Mouse (Mus musculus) splenic B cell, adult 2 months (primary cell): ENCODE results near the gene Mnd1.
A peak's percentile ranks its signal among the peaks of the same experiment; 100 is the strongest.

Source experiments
- DNase-seq: peaks from one replicate; pipeline ENCODE4 v3.0.0-alpha.2; 2011; ENCODE audit warnings: low read depth, low spot score
- H3K27me3 ChIP-seq: 2 replicates; pipeline ENCODE4 v1.6.1; 2012; ENCODE audit warnings: mild to moderate bottlenecking, low read length, moderate library complexity, mixed read lengths; ENCODE audit not compliant: control insufficient read depth, poor library complexity, insufficient read depth, severe bottlenecking
- H3K36me3 ChIP-seq: 2 replicates; pipeline ENCODE4 v1.6.1; 2012; ENCODE audit warnings: mild to moderate bottlenecking, low read length, moderate library complexity, mixed read lengths; ENCODE audit not compliant: control insufficient read depth, poor library complexity, insufficient read depth, severe bottlenecking

Gene Mnd1

GRCm38 (mm10) chr3:84135387-84135786, 20.2 kb downstream of the Mnd1 start:
- Histone ChIP-seq H3K27me3 (no peaks in the 10 kb centered on the region), H3K36me3 (no peaks in the 10 kb centered on the region)
- peak; percentile 23 for DNase-seq

DNA sequence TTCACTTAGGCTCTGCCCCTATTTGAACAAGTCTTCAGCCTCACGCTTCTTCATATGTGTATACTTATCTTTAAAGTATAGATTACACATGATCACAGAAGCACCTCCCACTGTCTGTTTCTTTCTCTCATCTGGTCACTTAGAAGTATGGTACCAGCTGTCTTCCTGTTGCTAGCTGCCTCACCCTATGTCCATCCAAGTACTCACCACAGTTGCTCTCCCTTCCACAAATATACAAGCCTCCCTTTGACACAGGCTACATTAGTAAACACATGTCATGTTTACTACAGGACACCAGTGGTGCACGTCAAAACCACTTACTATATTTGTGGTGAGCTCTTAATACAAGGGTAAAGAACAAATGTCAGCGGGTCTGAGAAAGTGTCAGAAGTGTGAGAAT, 24.2 kb downstream of the Mnd1 start:
- no peaks in the 10 kb centered on the region for H3K27me3 ChIP-seq
- no peak for DNase-seq
- no peaks in the 10 kb centered on the region for H3K36me3 ChIP-seq

DNA sequence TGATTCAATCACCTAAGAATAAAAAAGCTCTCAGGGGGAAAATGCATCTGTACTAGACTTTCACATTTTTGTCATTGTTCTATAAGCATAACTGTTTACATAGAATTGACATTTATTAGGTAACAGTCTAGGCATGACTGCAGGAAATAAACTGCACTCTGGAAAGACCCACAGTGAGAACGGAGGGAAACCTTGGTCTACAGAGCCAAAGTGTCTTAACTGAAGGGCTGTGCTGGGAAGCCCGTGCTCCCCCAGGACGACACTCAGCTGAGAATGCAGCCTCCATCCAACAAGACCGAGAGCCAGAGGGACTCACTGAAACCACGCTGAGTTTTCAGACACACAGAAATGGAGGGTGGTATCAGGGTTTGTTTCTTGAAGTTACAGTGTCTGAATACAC, 24.8 kb downstream of the Mnd1 start:
- no peaks in the 10 kb centered on the region for H3K36me3 ChIP-seq
- no peak for DNase-seq
- no peaks in the 10 kb centered on the region for H3K27me3 ChIP-seq

- DNase-seq: no peak
- H3K27me3 ChIP-seq: no peaks in the 10 kb centered on the region
- H3K36me3 ChIP-seq: no peaks in the 10 kb centered on the region
These were observed 26.4 kb downstream of the Mnd1 start for GRCm38 (mm10) chr3:84128871-84129870.

- Histone ChIP-seq H3K36me3 (no peaks in the 10 kb centered on the region), H3K27me3 (no peaks in the 10 kb centered on the region)
- no peak for DNase-seq
These were observed 28.2 kb downstream of the Mnd1 start for GRCm38 (mm10) chr3:84127431-84127830.

DNA sequence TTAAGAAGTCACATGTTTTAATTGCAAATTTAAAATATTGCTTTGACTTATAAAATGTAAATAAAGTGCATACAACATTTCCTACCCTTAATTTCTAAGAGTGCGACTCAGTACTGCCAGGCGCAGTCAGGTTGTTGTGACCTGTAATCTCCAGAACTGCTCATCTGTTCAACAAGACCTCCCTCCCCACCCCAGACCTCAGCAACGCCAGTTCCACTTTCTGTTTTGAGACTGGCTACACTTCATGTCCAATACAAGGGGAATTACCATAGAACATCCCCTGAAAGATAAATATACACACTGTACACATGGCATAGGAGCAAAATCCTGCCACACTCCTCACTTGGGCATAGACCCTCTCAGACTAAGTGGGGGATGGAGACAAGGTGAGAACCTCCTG, 28.9 kb downstream of the Mnd1 start:
- peak; percentile 62 for DNase-seq
- no peaks in the 10 kb centered on the region for H3K27me3 ChIP-seq
- H3K36me3 ChIP-seq: no peaks in the 10 kb centered on the region

DNA sequence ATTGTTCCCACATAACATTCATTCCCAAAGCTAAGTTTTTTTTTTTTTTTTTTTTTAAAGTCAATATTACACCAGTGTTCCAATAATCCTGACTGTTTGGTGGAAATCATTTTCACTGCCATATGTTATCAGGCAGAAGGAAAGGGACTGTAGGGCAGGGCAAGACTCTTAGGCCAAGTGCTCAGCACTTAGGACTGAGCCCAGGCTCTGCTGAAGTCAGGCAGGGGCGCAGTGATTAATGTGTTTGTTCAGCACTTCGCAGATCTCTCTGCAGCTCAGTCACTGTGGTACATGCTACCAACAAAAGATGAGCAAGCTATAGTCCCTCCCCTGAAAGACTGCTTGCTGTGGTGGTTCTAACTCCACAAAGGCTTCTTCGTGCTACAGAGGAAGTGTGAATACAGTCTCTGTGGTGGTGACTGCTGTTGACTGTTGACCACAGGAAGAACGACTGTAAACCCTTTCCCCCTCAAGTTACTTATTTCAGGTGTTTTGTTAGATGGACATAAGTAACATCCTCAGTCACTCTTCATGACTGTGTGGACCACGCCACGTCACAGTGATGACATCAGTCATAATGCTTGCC, 29.8 kb downstream of the Mnd1 start:
- peak; percentile 41 for DNase-seq
- no peaks in the 10 kb centered on the region for H3K27me3 ChIP-seq

GRCm38 (mm10) chr3:84123461-84123860, 32.1 kb downstream of the Mnd1 start:
- peak; percentile 75 for DNase-seq
- Histone ChIP-seq H3K36me3 (no peaks in the 10 kb centered on the region), H3K27me3 (no peaks in the 10 kb centered on the region)

More for the DNA sequence above, 29.8 kb downstream of the Mnd1 start:
- no peaks in the 10 kb centered on the region for H3K36me3 ChIP-seq

GRCm38 (mm10) chr3:84118718-84119117, 36.9 kb downstream of the Mnd1 start:
- Histone ChIP-seq H3K27me3 (no peaks in the 10 kb centered on the region), H3K36me3 (no peaks in the 10 kb centered on the region)
- DNase-seq: no peak

DNA sequence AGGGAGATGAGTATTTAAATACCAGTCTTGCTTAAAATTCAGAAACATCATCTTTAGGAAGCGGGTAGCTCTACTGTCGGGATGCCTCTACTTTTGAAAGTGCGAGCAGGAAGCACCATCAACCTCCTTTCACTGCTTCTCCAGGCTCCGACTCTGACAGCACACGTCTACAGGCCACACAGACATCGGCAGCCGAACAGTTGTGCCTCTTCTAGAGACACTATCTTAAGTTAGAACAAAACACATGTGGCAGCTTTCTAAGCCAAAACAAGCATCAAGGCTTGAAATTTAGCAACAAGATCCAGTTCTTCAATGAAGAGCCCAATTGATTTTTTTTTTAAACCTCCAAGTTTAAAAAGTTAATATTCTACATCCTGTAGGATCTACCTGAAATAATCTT, 37.4 kb downstream of the Mnd1 start:
- H3K27me3 ChIP-seq: no peaks in the 10 kb centered on the region
- no peaks in the 10 kb centered on the region for H3K36me3 ChIP-seq
- no peak for DNase-seq

GRCm38 (mm10) chr3:84108614-84109013, 47.0 kb downstream of the Mnd1 start:
- Histone ChIP-seq H3K36me3 (peaks cover 1% of the 10 kb centered on the region; the same call in 1 of the 2 replicates), H3K27me3 (no peaks in the 10 kb centered on the region)
- no peak for DNase-seq

DNA sequence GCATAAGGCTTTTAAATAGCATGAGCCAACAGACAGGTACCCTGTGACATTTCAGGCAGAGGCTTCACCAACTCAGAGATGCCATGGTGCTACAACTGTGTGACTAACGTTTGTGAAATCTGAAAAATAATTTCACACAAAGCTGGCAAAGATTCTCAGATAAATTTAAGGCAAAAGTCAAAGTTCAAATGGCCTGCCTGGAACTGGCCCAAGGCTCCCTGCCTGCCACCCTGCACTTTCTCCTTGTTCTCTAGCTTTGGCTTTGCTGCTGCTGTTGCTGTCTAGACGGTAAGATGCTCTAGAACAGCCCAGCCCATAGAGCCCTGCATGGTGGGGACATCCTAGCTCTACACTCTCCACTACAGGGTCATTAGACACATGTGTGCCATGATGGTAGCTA, 49.5 kb downstream of the Mnd1 start:
- DNase-seq: no peak

GRCm38 (mm10) chr3:84103536-84103935, 52.0 kb downstream of the Mnd1 start:
- no peak for DNase-seq
- H3K27me3 ChIP-seq: no peaks in the 10 kb centered on the region

More for the DNA sequence above, 49.5 kb downstream of the Mnd1 start:
- no peaks in the 10 kb centered on the region for H3K27me3 ChIP-seq
- H3K36me3 ChIP-seq: peaks cover 2% of the 10 kb centered on the region; the same call in 1 of the 2 replicates

GRCm38 (mm10) chr3:84092875-84093274, 62.7 kb downstream of the Mnd1 start:
- DNase-seq: no peak
- Histone ChIP-seq H3K36me3 (no peaks in the 10 kb centered on the region), H3K27me3 (no peaks in the 10 kb centered on the region)

More at GRCm38 (mm10) chr3:84103536-84103935, 52.0 kb downstream of the Mnd1 start:
- H3K36me3 ChIP-seq: peaks cover 2% of the 10 kb centered on the region; the same call in 1 of the 2 replicates

DNA sequence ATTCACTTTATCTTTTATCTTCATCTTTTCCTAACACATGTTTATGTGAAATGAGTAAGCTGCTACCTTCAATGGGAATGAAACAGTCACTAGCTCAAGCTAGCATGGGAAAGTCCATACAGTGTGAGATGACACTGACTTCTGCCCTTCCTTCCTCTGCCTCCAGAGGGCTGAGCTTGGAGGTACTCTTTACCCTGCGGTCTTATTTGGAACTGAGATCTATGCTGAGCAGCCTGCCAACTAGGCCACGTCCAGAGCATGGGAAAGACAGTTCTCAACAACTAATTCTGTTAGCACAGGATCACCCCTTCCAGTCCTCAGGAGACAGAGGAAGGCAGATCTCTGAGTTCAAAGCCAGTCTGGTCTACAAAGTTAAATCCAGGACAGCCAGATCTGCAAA, 64.6 kb downstream of the Mnd1 start:
- no peaks in the 10 kb centered on the region for H3K36me3 ChIP-seq
- peak; percentile 56 for DNase-seq
- no peaks in the 10 kb centered on the region for H3K27me3 ChIP-seq
